Mouse (Mus musculus): ENCODE results near the gene Kcnmb2.

Kcnmb2 gene

DNA sequence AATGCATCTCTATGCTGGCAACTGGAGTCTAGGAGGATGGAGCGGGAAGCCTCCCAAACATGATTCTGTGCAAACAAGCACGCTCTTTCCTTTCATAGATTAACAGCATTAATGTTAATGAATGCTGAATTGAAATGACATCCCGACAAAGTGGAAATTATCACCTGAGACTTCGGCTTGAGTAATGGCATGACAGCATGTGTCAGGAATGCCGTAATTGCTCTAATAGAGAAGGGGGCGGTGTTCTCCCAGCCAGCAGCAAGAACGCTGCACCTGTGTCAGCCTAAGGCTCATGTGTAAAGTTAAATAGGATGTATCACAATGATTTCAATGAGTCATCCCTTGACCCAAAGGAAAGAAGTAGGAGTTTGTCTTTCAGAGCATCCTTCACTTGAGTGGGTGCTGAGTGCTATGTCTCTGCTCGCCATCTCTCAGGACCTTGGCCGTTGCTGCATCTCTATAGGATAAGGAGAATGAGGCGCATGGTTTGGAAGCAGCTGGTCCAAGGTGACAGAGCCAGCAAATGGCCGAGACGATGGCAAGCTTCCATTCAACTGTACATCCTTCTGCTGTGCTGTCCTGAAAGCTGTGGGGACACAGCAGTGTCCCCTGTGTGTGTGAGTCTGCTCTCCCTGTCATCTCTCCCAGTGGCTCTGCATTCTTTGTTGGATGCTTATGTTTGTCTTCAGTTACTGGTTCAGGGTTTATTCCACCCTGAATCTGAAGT is 110.1 kb downstream of the Kcnmb2 start:
- DNase-seq (ENCODE audit: low read depth, low spot score), result no peak

DNA sequence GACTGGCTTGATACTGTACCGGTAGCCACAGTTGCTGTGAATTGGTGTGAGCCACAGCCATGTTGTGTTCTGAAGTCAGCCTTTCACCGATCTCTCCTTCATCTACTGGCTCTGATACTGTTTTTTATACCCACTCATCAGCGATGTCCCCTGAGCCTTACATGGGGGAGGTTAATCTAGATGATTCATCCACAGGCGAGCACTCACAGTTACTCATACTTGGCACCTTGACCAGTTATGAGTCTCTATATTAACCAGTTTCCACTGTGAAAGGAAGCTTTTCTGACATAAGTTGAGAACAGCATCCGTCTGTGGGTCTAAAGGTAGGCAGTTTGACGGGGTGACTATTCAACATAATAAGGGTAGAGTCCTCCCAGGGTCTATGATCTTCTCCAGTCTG is 118.7 kb downstream of the Kcnmb2 start:
- DNase-seq (ENCODE audit: low read depth, low spot score), result no peak

GRCm38 (mm10) chr3:32029375-32030050 is 127.2 kb downstream of the Kcnmb2 start:
- DNase-seq (ENCODE audit: low read depth, low spot score), result no peak

- DNase-seq (ENCODE audit: low read depth, low spot score), result no peak
These were observed 130.1 kb downstream of the Kcnmb2 start for GRCm38 (mm10) chr3:32032381-32032780.

DNA sequence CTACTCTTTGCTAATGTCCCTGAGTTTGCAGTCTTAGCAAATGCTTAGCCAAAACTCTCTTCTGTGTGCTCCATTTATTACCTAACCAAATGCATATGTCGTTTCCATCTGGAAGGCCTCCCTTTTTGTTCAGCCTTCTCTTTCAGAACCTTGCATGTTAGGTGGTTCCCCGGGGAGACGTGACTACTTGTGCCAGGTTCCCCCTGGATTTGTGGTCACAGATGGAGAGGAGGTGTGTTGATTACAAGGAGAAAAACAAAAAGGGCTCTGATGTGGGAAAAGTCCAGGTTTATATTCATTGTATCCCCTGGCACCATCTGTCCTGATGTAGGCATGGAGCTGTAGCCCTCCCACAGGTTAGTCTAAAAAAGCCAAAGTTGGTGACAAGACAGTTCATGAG is 141.5 kb downstream of the Kcnmb2 start:
- no peak for DNase-seq (ENCODE audit: low read depth, low spot score)

DNA sequence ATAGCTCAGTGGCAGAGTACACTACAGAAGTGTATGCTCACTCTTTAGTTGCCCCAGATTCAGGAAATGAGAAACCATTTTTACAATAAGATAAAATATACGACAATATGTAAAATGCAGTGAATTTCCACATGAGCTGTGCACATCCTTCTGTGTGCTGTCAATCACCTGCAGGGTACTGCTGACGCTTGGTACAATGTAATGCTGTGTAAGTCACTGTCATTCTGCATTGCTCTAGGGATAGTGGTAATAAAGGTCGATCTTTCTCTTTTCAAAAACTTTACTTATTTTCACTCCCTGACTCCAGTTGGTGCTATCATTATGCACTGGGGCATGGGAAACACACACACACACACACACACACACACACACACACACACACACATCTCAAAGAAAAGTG is 146.5 kb downstream of the Kcnmb2 start:
- no peak for DNase-seq (ENCODE audit: low read depth, low spot score)

GRCm38 (mm10) chr3:32052596-32052995 is 150.3 kb downstream of the Kcnmb2 start:
- no peak for DNase-seq (ENCODE audit: low read depth, low spot score)

DNA sequence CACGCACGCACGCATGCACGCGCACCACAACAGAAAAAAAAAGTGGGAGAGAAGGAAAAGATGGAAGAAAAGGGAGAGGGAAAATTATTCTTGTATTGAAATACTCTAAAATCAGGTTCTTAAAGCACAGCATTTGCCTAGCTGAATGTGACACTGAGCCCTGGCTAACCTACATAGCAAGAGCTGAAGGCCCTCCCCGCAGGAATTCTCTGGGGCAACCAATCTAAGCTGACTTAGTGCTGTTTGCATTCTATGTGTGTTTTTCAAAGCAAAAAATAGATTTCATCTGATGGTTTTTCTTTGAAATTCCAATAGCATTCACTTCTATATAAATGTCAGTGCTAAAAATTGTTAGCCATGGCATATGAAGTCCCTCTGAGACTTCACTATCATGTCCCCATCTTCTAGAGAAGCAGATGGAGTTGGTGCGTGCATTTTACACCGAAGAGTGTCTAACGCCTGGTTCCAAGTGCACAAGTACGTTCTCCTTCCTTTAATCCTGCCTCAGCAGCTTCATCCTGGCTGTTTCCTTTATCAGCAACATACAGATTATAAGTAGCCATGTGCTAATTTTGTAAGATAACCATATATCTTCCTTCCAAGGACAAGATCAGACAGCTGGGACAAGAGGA is 151.4 kb downstream of the Kcnmb2 start:
- no peak for DNase-seq (ENCODE audit: low read depth, low spot score)

DNA sequence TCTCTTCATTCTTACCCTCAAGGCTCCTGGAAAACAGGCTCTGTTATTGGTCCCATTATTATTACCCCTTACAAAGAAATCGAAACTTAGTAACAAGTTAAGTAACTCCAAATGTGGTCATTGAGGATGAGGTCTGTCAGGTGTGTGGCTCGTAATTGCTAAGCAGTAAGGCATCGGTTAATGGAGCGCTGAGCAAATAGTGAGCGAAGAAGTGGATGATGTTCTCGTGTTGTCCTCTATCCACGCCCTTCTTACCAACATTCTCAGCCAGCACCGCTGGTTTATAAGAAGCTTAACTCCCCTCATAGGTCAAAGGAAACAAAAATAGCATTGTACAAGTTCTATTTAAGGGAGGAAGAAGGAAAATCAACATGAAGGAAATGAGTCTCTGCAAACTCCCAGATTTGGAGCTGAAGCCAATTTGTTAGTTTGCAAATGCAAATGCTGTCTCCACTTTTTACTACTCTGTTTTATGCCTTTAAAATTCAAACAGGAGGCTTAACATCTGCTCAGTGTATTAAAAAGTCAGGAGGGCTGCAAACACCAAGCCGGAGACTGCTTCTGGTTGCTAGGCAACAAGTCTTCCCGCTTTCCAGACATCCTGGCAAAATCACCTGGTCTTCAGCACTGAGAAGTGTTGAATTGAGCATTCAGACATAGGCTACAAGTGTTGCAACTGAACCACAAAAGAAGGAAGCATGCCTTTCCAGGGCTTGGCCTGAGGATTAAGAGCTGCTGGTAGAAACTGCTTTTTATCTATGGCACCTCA is 157.8 kb downstream of the Kcnmb2 start:
- no peak for DNase-seq (ENCODE audit: low read depth, low spot score)

DNA sequence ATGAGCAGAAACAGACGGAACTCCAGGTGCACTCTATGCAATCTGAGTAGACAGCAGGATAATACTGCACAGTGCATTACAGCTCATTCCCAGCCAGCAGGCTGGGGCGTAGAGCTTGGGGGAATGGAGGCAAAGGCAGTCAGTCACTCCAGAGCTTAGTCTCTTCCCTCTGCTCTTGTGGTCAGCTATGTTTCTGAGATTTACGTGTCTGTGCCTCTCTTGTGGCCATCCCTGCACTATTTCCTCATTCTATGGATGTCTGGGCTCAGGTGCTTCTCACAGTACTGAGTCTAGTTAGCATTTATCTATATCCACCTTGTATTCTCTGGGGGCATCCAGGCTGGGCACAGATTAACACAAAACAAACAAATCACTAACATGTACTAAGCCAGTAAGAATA is 160.4 kb downstream of the Kcnmb2 start:
- no peak for DNase-seq (ENCODE audit: low read depth, low spot score)

GRCm38 (mm10) chr3:32063312-32063711 is 161.0 kb downstream of the Kcnmb2 start:
- no peak for DNase-seq (ENCODE audit: low read depth, low spot score)

DNA sequence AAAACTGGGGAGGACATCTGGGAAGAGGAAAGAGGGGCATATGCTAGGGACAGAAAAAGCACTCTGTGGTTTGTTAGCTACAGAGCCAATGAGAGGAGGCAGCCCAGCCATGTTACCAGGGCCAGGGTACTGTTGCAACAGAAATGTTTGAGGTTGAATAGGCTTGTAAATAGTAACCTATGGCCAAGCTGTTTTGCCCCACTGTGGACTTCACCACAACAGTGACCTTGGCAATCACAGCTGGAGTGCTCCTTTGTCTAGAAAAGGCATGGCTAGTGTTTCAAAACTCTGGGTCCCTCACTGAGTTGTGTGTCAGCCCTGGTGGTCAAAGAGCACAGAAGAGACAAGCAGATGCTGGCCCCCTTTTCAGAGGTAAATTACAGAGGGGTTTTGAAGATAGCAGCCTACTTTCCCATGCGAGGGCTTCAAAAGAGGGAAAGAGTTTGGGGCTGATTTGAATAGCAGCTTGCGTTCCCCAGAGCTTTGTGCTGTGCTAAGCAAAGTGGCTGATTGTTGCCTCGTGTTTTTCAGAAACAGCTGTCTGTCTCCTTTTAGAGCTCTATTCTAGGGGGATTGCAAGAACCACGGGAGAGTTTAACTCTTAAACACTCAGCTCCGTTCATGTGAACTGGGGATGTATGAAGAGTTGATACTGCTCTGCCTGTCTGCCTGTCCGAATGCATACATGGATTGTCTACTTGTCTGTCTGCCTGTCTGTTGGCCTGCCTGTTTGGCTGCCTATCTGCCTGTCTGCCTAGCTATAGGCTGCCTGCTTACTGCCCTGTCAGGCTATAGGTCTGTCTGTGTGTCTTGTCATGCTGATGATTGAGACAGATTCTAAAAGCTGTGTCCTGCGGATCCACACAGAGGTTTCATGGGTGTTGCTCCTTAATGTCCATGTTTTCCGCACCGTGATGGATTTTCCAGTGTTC is 165.0 kb downstream of the Kcnmb2 start:
- no peak for DNase-seq (ENCODE audit: low read depth, low spot score)

DNA sequence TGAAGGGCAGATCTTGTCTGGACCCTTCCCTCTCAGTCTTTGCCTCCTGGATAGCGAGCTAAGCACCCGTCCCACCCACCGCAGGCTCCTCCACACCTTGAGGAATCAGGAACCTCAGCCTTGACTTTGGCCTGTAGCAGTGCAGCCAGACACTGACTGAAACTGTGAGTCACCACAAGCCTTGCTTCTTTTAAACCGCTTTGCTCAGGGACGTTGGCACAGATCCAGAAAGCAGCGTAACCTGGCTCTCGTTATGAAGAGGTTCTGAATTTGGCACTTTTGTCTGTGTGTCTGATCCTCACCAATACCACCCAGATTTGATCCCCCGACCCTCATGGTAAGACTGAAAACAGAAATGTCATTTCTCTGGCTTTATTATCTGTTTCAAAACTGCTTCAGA is 171.6 kb downstream of the Kcnmb2 start:
- no peak for DNase-seq (ENCODE audit: low read depth, low spot score)

DNA sequence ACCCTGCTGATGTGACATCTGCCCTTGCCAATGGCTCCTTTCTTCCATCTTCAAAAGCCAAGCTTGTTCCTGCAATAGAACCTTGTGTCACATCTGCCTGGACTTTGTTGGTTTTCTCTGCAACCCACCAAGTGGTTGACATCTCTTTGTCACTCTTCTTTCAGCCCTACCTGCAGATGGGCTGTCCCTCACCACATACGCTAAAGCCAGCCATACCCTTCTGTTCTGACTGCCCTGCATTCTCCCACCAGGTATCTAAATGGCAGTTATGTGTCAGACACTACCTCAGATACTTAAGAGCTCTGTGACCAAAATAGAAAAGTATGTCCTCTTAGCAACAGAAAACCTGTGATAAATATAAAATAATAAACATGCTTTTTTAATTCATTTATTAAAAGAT is 186.5 kb downstream of the Kcnmb2 start:
- no peak for DNase-seq (ENCODE audit: low read depth, low spot score)

DNA sequence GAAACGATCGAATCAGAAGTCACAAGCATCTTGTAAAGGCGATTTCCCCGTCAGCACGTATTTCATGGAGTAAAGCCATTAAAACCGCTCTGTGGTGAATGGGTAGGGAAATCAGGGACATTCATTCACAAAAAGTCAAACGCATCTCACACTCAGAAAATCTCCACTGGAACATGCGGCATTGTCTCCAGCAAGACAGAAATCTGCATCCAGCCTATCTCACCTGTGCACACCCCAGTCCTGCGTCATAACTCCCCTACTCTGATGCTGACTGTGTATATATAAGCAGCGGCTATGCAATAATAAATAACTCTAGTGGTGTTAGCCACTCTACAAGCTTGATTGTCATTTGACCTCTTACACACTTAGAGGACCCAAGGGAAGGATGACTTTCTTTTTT is 199.1 kb downstream of the Kcnmb2 start:
- no peak for DNase-seq (ENCODE audit: low read depth, low spot score)

DNA sequence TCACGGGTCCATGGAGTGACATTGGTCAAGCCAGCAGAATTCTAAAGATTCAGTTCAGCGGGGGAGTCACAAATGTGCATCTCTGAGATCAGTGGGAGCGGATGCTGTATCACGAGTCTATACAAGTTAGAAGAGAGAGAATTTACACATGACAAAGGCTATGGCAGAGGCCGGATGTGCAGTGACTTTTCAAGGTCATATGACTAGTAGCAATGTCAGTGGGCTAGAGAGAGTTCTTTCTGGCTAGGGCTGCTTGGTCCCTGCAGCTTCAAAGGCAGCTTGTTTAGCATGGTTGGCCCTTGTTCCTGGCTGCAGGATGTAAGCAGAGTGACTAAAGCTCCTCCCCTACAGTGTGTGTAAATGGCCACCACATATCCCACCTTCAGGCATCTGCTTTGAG is 217.5 kb downstream of the Kcnmb2 start:
- no peak for DNase-seq (ENCODE audit: low read depth, low spot score)

DNA sequence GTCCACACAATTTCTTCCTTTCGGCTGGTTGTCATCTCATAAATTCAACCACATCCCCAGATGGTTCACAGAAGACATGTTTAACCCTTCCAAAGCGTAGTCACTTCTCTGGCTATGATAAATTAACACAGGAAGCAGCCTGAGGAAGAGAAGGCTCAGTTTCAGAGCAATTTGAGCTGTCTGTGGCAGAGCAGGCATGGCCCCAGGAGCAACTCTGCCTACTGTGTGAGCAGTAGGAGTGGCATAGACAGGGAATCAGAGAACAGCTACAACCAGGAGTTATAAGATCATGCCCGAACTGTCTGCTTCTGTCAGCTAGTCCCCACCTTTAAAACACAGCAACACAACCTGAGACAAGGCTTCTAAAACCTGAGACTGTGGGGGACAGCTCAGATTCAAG is 219.4 kb downstream of the Kcnmb2 start:
- DNase-seq (ENCODE audit: low read depth, low spot score), result no peak

GRCm38 (mm10) chr3:32125431-32125830 is 223.1 kb downstream of the Kcnmb2 start:
- no peak for DNase-seq (ENCODE audit: low read depth, low spot score)

DNA sequence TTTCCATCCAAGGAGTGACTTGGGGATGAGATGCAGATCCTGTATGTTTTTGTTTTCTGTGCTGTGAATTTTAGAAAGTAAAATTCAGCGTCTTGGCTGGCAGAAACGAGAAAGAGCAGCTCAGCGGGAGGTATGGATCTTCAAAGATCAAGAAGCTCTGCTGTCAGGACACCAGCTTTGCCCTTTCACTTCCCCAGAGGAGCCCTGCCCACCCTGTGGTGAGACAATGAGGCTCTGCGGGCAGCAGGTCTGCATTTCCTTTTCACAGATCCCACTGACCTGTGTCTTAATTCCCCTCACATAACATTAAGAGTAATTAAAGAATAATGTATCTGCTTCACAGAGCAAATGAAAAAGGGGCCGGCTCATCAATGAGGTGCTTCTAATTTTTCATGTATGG is 226.1 kb downstream of the Kcnmb2 start:
- no peak for DNase-seq (ENCODE audit: low read depth, low spot score)

- DNase-seq (ENCODE audit: low read depth, low spot score), result no peak
These were observed 228.4 kb downstream of the Kcnmb2 start for GRCm38 (mm10) chr3:32130696-32131095.

GRCm38 (mm10) chr3:32132395-32133004 is 230.2 kb downstream of the Kcnmb2 start:
- DNase-seq (ENCODE audit: low read depth, low spot score), result no peak

Measured in c-Kit-negative CD71-positive TER-119-positive erythroid progenitor cells, embryonic 14.5 days (primary cell).